Mouse (Mus musculus) lung, postnatal 0 days (tissue): ENCODE measurements at regions not wholly inside any gene's neighbourhood (a gene's known extent, or its start where the extent isn't known, plus 50 kb on each side); places are given as distances from the start of the nearest gene placed in this dataset.

Experiments
- CTCF ChIP-seq: IDR thresholded peaks from 2 replicates; pipeline ENCODE4 v1.5.1; 2016; ENCODE audit warnings: antibody characterized with exemption, mild to moderate bottlenecking
- EP300 ChIP-seq: IDR thresholded peaks from 2 replicates; pipeline ENCODE4 v1.6.1; 2016; ENCODE audit warnings: antibody characterized with exemption, mild to moderate bottlenecking, control low read depth

- TF ChIP-seq CTCF (no peak), EP300 (no peak)
Observed at GRCm38 (mm10) chr2:75376666-75377065, 282.4 kb upstream of the Hnrnpa3 start.
